8 mouse cellular contexts compared by ENCODE assay signal in the genomic region with DNA sequence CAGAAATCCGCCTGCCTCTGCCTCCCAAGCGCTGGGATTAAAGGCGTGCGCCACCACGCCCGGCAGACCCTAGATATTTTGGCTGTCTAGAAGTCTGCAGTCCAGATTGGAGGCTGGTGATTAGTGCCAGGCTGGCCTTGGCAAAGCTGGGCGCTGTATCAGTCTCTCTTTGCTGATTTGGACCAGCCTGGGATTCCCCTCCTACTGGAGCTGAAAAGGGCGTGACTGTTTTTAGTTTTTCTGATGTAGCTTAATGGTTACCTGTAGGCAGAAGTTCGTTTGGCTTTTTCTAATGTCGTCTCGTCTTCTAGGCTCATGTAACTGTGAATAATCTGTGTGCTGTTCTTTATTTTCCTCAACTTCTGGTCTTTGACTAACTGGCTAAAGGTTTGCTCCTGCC. TPM values are rescaled to one million over a fixed set of nuclear protein-coding genes. Genes with fewer than 3 reads are reported as not detected.
A peak's percentile ranks its signal among the peaks of the same experiment; 100 is the strongest.
DNase-seq lines count a peak whose midpoint lies in the region; ATAC-seq and TF ChIP-seq lines count a peak whose summit lies in the region.

No protein-coding gene starts in this region.

- whole genome bisulfite sequencing in kidney, embryonic 15.5 days = 52% methylated on average over 11 of the region's 11 CpGs
- 59% methylated on average over 11 of the region's 11 CpGs for WGBS in hindbrain, postnatal 0 days

- ATAC-seq in kidney, embryonic 15.5 days (replicated peaks; ENCODE audit: low FRiP score) = no peak
- no peak for ATAC-seq in hindbrain, postnatal 0 days

- H3K27me3 ChIP-seq in kidney, embryonic 15.5 days = no peaks in the 10 kb centered on the region
- H3K27me3 ChIP-seq in hindbrain, postnatal 0 days (ENCODE audit: insufficient read depth, low read length) = no peaks in the 10 kb centered on the region
- H3K27me3 ChIP-seq in myocyte (ENCODE audit: control insufficient read depth, insufficient read depth, insufficient read length) = no peaks in the 10 kb centered on the region

- peaks cover 22% of the 10 kb centered on the region for H3K36me3 ChIP-seq in kidney, embryonic 15.5 days
- no peaks in the 10 kb centered on the region for H3K36me3 ChIP-seq in hindbrain, postnatal 0 days (ENCODE audit: insufficient read depth, low read length)
- no peaks in the 10 kb centered on the region for H3K36me3 ChIP-seq in myocyte (ENCODE audit: control insufficient read depth, insufficient read depth)

- no peak for DNase-seq in kidney, adult 18-20 months
- no peak for DNase-seq in hindbrain, postnatal 0 days (ENCODE audit: low spot score)
- DNase-seq in retina, embryonic 14.5 days (ENCODE audit: low spot score) = no peak
- DNase-seq in kidney, postnatal 10 days = no peak
- DNase-seq in left cerebral cortex, adult 11 months (ENCODE audit: low spot score) = no peak

- H3K27ac ChIP-seq in kidney, embryonic 15.5 days = no peak overlapping the region
- no peak overlapping the region for H3K27ac ChIP-seq in cortical plate, adult 2 months (ENCODE audit: insufficient read depth, low read length)
- no peak overlapping the region for H3K27ac ChIP-seq in hindbrain, postnatal 0 days

- TF ChIP-seq CTCF in cortical plate, adult 2 months (IDR thresholded peaks at IDR 0.05; ENCODE audit: extremely low read depth, insufficient read depth, low read length) = no peak
- no peak for TF ChIP-seq CTCF in hindbrain, postnatal 0 days (IDR thresholded peaks at IDR 0.05; ENCODE audit: low read depth)

- peak overlapping the region; percentile 70 for H3K4me2 ChIP-seq in kidney, embryonic 15.5 days
- peak overlapping the region; percentile 78 for H3K4me2 ChIP-seq in hindbrain, postnatal 0 days (ENCODE audit: low read depth, low read length)
- peak overlapping the region; percentile 96 for H3K4me2 ChIP-seq in myocyte (ENCODE audit: low read depth)

- peak overlapping the region; percentile 67 for H3K4me3 ChIP-seq in kidney, embryonic 15.5 days (replicated peaks)
- H3K4me3 ChIP-seq in cortical plate, adult 2 months (ENCODE audit: insufficient read depth, low read length) = peak overlapping the region; percentile 75; the same call in 1 of the 2 replicates
- peak overlapping the region; percentile 96 for H3K4me3 ChIP-seq in hindbrain, postnatal 0 days (ENCODE audit: low read length)
- peak overlapping the region; percentile 97 for H3K4me3 ChIP-seq in myocyte

- H3K4me1 ChIP-seq in kidney, embryonic 15.5 days = peaks cover 30% of the 10 kb centered on the region
- H3K4me1 ChIP-seq in cortical plate, adult 2 months (ENCODE audit: control insufficient read depth, insufficient read depth, low read length) = no peaks in the 10 kb centered on the region; the same call in 1 of the 2 replicates
- H3K4me1 ChIP-seq in hindbrain, postnatal 0 days (ENCODE audit: insufficient read depth, low read length) = no peaks in the 10 kb centered on the region

- H3K79me2 ChIP-seq in myocyte (ENCODE audit: control insufficient read depth, insufficient read depth) = peaks cover 61% of the 10 kb centered on the region

- TF ChIP-seq POLR2A in cortical plate, adult 2 months (IDR thresholded peaks at IDR 0.05; ENCODE audit: extremely low read depth, insufficient read depth, low read length) = no peak
- TF ChIP-seq POLR2A in myocyte (IDR thresholded peaks at IDR 0.05; ENCODE audit: insufficient read length, low read depth) = no peak

- peak overlapping the region; percentile 97 for H3ac ChIP-seq in myocyte (ENCODE audit: control insufficient read depth, insufficient read length)

- H3K9me3 ChIP-seq in kidney, embryonic 15.5 days (replicated peaks) = no peaks in the 10 kb centered on the region
- H3K9me3 ChIP-seq in hindbrain, postnatal 0 days (ENCODE audit: low read length) = no peaks in the 10 kb centered on the region

- peak overlapping the region; percentile 75 for H3K9ac ChIP-seq in kidney, embryonic 15.5 days
- H3K9ac ChIP-seq in hindbrain, postnatal 0 days (replicated peaks; ENCODE audit: low read length) = peak overlapping the region; percentile 87; the same call in 1 of the 2 replicates

TF ChIP-seq in myocyte, 11 proteins besides CTCF, POLR2A, EP300 and RAD21:
- TF ChIP-seq MYOD1 (IDR thresholded peaks at IDR 0.05; ENCODE audit: control insufficient read depth in 1 of 3, insufficient read length in 2 of 3, low read depth in 2 of 3) (no peak), POLR2AphosphoS2 (IDR thresholded peaks at IDR 0.05; ENCODE audit: insufficient read length, low read depth) (no peak), TCF3 (IDR thresholded peaks at IDR 0.05; ENCODE audit: insufficient read length, low read depth) (no peak), MAX (IDR thresholded peaks at IDR 0.05; ENCODE audit: low read depth) (no peak), E2F4 (IDR thresholded peaks at IDR 0.05; ENCODE audit: insufficient read depth) (no peak), SRF (IDR thresholded peaks at IDR 0.05; ENCODE audit: control insufficient read depth, insufficient read length, low read depth) (no peak), TCF12 (IDR thresholded peaks at IDR 0.05; ENCODE audit: insufficient read depth, poor library complexity, severe bottlenecking) (no peak), USF1 (IDR thresholded peaks at IDR 0.05; ENCODE audit: low read depth) (no peak), CEBPB (IDR thresholded peaks at IDR 0.05; ENCODE audit: insufficient read depth, poor library complexity, severe bottlenecking) (no peak), REST (IDR thresholded peaks at IDR 0.05; ENCODE audit: insufficient read depth, insufficient read length) (no peak), MYOG (IDR thresholded peaks at IDR 0.05; ENCODE audit: control insufficient read depth in 1 of 3, insufficient read depth in 1 of 3, insufficient read length in 2 of 3, low read depth in 2 of 3) (no peak)

RNA-seq across cellular contexts. Expression of a gene that starts 1.4 kb away (rescaled TPM):
- 208 and 221 TPM in 2 replicates for polyA plus RNA-seq in kidney, embryonic 15.5 days (2015; fragmentation: Nextera tagmentation; extraction: Ambion mirVana)
- 71.3 and 76.2 TPM in 2 replicates for polyA plus RNA-seq in cortical plate, adult 2 months (2012; rRNA removed)
- 89.5 and 108 TPM in 2 replicates for total RNA-seq in hindbrain, postnatal 0 days (2014; rRNA removed)
- polyA plus RNA-seq in hindbrain, postnatal 0 days (2015; fragmentation: Nextera tagmentation; extraction: Ambion mirVana) = 174 and 184 TPM in 2 replicates
- 56.6 TPM for polyA plus RNA-seq in myocyte (2012; fragmentation: generic; extraction: Trizol)

RNA-seq across cellular contexts. Expression of a gene that starts 42.6 kb away (rescaled TPM):
- 56.5 and 63.3 TPM in 2 replicates for polyA plus RNA-seq in kidney, embryonic 15.5 days (2015; fragmentation: Nextera tagmentation; extraction: Ambion mirVana)
- polyA plus RNA-seq in cortical plate, adult 2 months (2012; rRNA removed) = 42.5 and 43.8 TPM in 2 replicates
- total RNA-seq in hindbrain, postnatal 0 days (2014; rRNA removed) = 37.1 and 46.7 TPM in 2 replicates
- 38.6 and 44.5 TPM in 2 replicates for polyA plus RNA-seq in hindbrain, postnatal 0 days (2015; fragmentation: Nextera tagmentation; extraction: Ambion mirVana)
- 55.3 TPM for polyA plus RNA-seq in myocyte (2012; fragmentation: generic; extraction: Trizol)

RNA-seq across cellular contexts. Expression of a gene that starts 48.6 kb away (rescaled TPM):
- 85.4 and 97.1 TPM in 2 replicates for polyA plus RNA-seq in kidney, embryonic 15.5 days (2015; fragmentation: Nextera tagmentation; extraction: Ambion mirVana)
- 54.1 and 55.3 TPM in 2 replicates for polyA plus RNA-seq in cortical plate, adult 2 months (2012; rRNA removed)
- total RNA-seq in hindbrain, postnatal 0 days (2014; rRNA removed) = 58.5 and 68.0 TPM in 2 replicates
- 52.6 and 58.8 TPM in 2 replicates for polyA plus RNA-seq in hindbrain, postnatal 0 days (2015; fragmentation: Nextera tagmentation; extraction: Ambion mirVana)
- polyA plus RNA-seq in myocyte (2012; fragmentation: generic; extraction: Trizol) = 173 TPM

RNA-seq across cellular contexts. Expression of a gene that starts 55.6 kb away (rescaled TPM):
- 75.3 and 79.1 TPM in 2 replicates for polyA plus RNA-seq in kidney, embryonic 15.5 days (2015; fragmentation: Nextera tagmentation; extraction: Ambion mirVana)
- polyA plus RNA-seq in cortical plate, adult 2 months (2012; rRNA removed) = 60.8 and 67.9 TPM in 2 replicates
- 75.3 and 80.4 TPM in 2 replicates for total RNA-seq in hindbrain, postnatal 0 days (2014; rRNA removed)
- 53.5 and 58.6 TPM in 2 replicates for polyA plus RNA-seq in hindbrain, postnatal 0 days (2015; fragmentation: Nextera tagmentation; extraction: Ambion mirVana)
- 157 TPM for polyA plus RNA-seq in myocyte (2012; fragmentation: generic; extraction: Trizol)

RNA-seq across cellular contexts. Expression of a gene that starts 56.9 kb away (rescaled TPM):
- 35.9 and 37.1 TPM in 2 replicates for polyA plus RNA-seq in kidney, embryonic 15.5 days (2015; fragmentation: Nextera tagmentation; extraction: Ambion mirVana)
- 2.4 and 2.5 TPM in 2 replicates for polyA plus RNA-seq in cortical plate, adult 2 months (2012; rRNA removed)
- 2.5 and 7.0 TPM in 2 replicates for total RNA-seq in hindbrain, postnatal 0 days (2014; rRNA removed)
- 3.8 and 3.9 TPM in 2 replicates for polyA plus RNA-seq in hindbrain, postnatal 0 days (2015; fragmentation: Nextera tagmentation; extraction: Ambion mirVana)
- polyA plus RNA-seq in myocyte (2012; fragmentation: generic; extraction: Trizol) = not detected
